Mouse (Mus musculus) kidney, embryonic 14.5 days (tissue): ENCODE data around the gene Amt. TPM values are rescaled to one million over a fixed set of nuclear protein-coding genes. Genes with fewer than 3 reads are reported as not detected.
"Not testable (repeated sequence)": the region's sequence is repeated elsewhere in the genome, so short reads cannot be mapped to it uniquely, and the experiment has no call there.

Experiments used
- ATAC-seq: fragments of 200-750 bp; cut with Nextera tagmentation; 2 replicates; pipeline ENCODE4 v1.8.0; 2017; ENCODE audit warnings: moderate number of reproducible peaks, mild to moderate bottlenecking, moderate TSS enrichment, moderate library complexity; ENCODE audit not compliant: low FRiP score, low TSS enrichment
- H3K27ac ChIP-seq: fragments of 300-500 bp; sonication (generic); 2 replicates; pipeline ENCODE4 v1.5.1; 2014; ENCODE audit warnings: low read depth, mild to moderate bottlenecking, low read length, moderate library complexity, mixed read lengths
- H3K27me3 ChIP-seq: fragments of 300-500 bp; sonication (generic); 2 replicates; pipeline ENCODE4 v1.6.1; 2014; ENCODE audit warnings: mild to moderate bottlenecking, low read length; ENCODE audit not compliant: control insufficient read depth, insufficient read depth
- H3K36me3 ChIP-seq: fragments of 300-500 bp; sonication (generic); 2 replicates; pipeline ENCODE4 v1.6.1; 2014; ENCODE audit warnings: low read length, mixed read lengths; ENCODE audit not compliant: control insufficient read depth, insufficient read depth
- H3K4me1 ChIP-seq: fragments of 300-500 bp; sonication (generic); 2 replicates; pipeline ENCODE4 v1.6.1; 2014; ENCODE audit warnings: low read length, mixed read lengths; ENCODE audit not compliant: control insufficient read depth, insufficient read depth
- H3K4me2 ChIP-seq: fragments of 300-500 bp; sonication (generic); replicated peaks from 2 replicates; pipeline ENCODE4 v1.6.1; 2014; ENCODE audit warnings: low read depth, mild to moderate bottlenecking, low read length
- H3K4me3 ChIP-seq: fragments of 300-500 bp; sonication (generic); 2 replicates; pipeline ENCODE4 v1.5.1; 2014; ENCODE audit warnings: mild to moderate bottlenecking, low read length
- H3K9ac ChIP-seq: fragments of 300-500 bp; sonication (generic); 2 replicates; pipeline ENCODE4 v1.6.1; 2014; ENCODE audit warnings: low read depth, mild to moderate bottlenecking, low read length, moderate library complexity
- H3K9me3 ChIP-seq: fragments of 300-500 bp; sonication (generic); 2 replicates; pipeline ENCODE4 v1.6.1; 2016; ENCODE audit warnings: low read length; ENCODE audit not compliant: control insufficient read depth
- WGBS: fragments of 180-500 bp; shearing (Covaris S2); extraction: QIAGEN DNeasy Blood & Tissue Kit; methylation state at CpG from one replicate; pipeline ENCODE4 v1.1.7; 2014; 5-methylcytosine and 5-hydroxymethylcytosine counted together
- polyA plus RNA-seq: library from polyadenylated mRNA; unstranded; fragments of >200 nt; fragmentation: Nextera tagmentation; extraction: Ambion mirVana; gene quantifications from 2 replicates; pipeline ENCODE4 v1.2.1, GENCODE M21; 2014

Gene Amt
- polyA plus RNA-seq, 1 experiment from 2014 or later = 35.1 TPM

- Histone ChIP-seq H3K36me3 (no peaks in the 10 kb centered on the region), H3K27ac (no peak overlapping the region), H3K27me3 (no peaks in the 10 kb centered on the region), H3K4me3 (no peak overlapping the region), H3K4me2 (no peak overlapping the region), H3K9me3 (no peaks in the 10 kb centered on the region), H3K9ac (no peak overlapping the region), H3K4me1 (no peaks in the 10 kb centered on the region)
- ATAC-seq = no peak
- WGBS = 68% methylated on average over 5 of the region's 5 CpGs
Measured at GRCm38 (mm10) chr9:108274476-108275330, 21.9 kb upstream of the Amt start.

GRCm38 (mm10) chr9:108275331-108275659 is 21.4 kb upstream of the Amt start:
- Histone ChIP-seq H3K36me3 (no peaks in the 10 kb centered on the region), H3K4me1 (no peaks in the 10 kb centered on the region), H3K27me3 (no peaks in the 10 kb centered on the region), H3K9ac (no peak overlapping the region), H3K9me3 (no peaks in the 10 kb centered on the region), H3K4me3 (no peak overlapping the region), H3K4me2 (no peak overlapping the region), H3K27ac (no peak overlapping the region)
- 57% methylated on average over 6 of the region's 6 CpGs for WGBS
- no peak for ATAC-seq

- no peaks in the 10 kb centered on the region for H3K9me3 ChIP-seq
- no peak overlapping the region for H3K9ac ChIP-seq
- WGBS = 58% methylated on average over 10 of the region's 10 CpGs
- H3K4me3 ChIP-seq = no peak overlapping the region
- no peak overlapping the region for H3K27ac ChIP-seq
- no peak overlapping the region for H3K4me2 ChIP-seq
- no peaks in the 10 kb centered on the region for H3K36me3 ChIP-seq
- H3K27me3 ChIP-seq = no peaks in the 10 kb centered on the region
- H3K4me1 ChIP-seq = no peaks in the 10 kb centered on the region
- no peak for ATAC-seq
Measured at GRCm38 (mm10) chr9:108278697-108279450, 17.8 kb upstream of the Amt start.

DNA sequence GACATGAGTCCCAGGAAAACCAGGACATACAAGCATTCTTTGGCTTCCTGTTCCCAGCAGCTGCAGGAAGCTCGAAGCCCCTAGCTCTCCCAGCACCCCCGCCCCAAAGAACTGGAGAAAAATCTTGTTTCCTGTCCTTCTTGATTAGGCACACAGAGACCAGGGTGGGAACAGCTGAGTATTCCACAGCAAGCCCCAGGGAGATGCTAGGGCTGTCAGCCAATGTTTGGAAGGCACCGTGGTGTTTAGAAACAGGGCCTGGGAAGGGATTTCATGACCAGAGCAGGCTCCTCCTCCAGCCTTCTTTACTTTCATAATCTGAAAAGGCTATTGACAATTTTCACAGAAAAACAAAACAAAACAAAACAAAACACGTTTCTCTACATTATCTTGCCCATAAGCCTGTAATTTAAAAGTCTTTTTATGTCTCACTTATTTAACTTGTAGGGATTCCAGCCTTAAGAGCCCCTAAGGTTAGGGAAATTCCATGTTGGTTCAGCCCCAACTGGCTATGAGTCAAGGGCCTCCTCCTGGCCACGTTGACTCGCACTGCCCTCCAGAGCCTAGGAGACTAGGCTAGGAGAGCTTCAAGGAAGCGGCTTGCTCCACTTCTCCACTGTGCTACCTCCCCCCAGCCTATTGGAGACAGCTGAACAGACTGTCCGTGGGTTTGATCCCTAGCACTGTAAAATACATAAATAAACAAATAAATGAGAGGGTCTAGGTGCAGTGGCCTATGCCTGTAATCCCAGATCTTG is 16.4 kb upstream of the Amt start:
- peak; percentile 59; the same call in 1 of the 2 replicates for ATAC-seq
- Histone ChIP-seq H3K4me2 (no peak overlapping the region), H3K4me3 (no peak overlapping the region), H3K36me3 (no peaks in the 10 kb centered on the region), H3K4me1 (no peaks in the 10 kb centered on the region), H3K9ac (no peak overlapping the region), H3K9me3 (no peaks in the 10 kb centered on the region), H3K27me3 (no peaks in the 10 kb centered on the region), H3K27ac (peak overlapping the region; percentile 30; the same call in 1 of the 2 replicates)
- WGBS = 43% methylated on average over 8 of the region's 8 CpGs

DNA sequence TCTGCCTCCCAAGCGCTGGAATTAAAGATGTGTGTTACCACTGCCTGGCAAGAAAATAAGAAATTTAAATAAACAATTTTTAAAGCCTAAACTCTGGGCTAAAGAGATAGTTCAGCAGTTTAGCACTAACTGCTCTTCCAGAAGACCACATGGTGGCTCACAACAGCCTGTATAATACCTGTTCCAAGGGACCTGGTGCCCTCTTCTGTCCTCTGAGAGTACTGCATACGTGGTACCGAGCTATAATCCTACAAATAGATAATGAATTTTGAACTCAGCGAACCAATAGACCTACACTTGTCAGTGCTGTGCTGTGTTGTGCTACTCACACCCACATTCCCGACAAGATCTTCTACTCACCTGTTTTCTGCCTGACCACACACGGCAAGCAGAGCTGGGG is 12.2 kb upstream of the Amt start:
- Histone ChIP-seq H3K36me3 (no peaks in the 10 kb centered on the region), H3K27me3 (no peaks in the 10 kb centered on the region), H3K4me1 (no peaks in the 10 kb centered on the region), H3K9ac (no peak overlapping the region), H3K4me2 (no peak overlapping the region), H3K9me3 (no peaks in the 10 kb centered on the region), H3K4me3 (no peak overlapping the region), H3K27ac (no peak overlapping the region)
- 11% methylated on average over 6 of the region's 6 CpGs for WGBS
- ATAC-seq = peak; percentile 76

DNA sequence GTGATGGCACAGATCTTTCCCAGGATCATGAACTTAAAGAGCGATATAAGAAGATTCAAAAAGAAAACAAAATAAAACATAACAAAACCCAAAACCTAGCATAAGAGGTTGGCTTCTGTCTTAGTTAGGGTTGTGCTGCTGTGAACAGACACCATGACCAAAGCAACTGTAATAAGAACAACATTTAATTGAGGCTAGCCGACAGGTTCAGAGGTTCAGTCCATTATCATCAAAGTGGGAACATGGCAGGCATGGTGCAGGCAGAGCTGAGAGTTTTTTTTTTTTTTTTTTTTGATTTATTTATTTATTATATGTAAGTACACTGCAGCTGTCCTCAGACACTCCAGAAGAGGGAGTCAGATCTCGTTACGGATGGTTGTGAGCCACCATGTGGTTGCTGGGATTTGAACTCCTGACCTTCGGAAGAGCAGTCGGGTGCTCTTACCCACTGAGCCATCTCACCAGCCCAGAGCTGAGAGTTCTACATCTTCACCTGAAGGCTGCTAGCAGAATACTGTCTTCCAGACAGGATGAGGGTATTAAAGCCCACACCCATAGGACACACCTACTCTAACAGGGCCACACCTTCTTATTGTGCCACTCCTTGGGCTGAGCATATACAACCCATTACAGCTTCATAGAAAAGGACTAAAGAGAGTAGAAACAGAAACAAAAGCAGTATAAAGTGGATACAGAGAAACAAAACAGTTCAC is 9.0 kb upstream of the Amt start:
- not testable (repeated sequence) for H3K36me3 ChIP-seq, H3K9me3 ChIP-seq, H3K4me2 ChIP-seq, H3K4me1 ChIP-seq, H3K27me3 ChIP-seq, H3K27ac ChIP-seq, H3K9ac ChIP-seq, ATAC-seq, H3K4me3 ChIP-seq
- WGBS = 93% methylated on average over 4 of the region's 6 CpGs

DNA sequence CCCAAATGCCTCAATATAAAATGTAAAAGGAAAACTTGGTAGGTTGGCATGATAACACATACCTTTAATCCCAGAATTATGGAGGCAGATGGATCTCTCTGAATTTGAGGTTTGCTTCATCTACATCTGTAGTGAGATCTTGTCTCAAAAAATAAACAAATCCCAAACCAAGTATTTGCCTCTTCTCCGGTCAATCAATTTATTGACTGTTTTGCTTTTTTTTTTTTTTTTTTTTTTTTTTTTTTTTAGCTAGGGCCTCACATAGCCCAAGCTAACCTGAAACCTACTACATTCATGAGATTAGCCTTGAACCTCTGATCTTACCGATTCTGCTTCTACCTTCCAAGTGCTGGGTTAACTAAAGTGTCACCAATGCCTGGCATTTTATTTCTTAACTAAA is 7.3 kb upstream of the Amt start:
- peak overlapping the region; percentile 59; the same call in 1 of the 2 replicates for H3K9ac ChIP-seq
- H3K9me3 ChIP-seq = no peaks in the 10 kb centered on the region
- H3K4me1 ChIP-seq = peaks cover 4% of the 10 kb centered on the region
- H3K4me2 ChIP-seq = peak overlapping the region; percentile 47
- peak overlapping the region; percentile 59; the same call in 1 of the 2 replicates for H3K4me3 ChIP-seq
- 67% methylated on average over 2 of the region's 2 CpGs for WGBS
- H3K27ac ChIP-seq = no peak overlapping the region
- H3K27me3 ChIP-seq = no peaks in the 10 kb centered on the region
- no peak for ATAC-seq
- no peaks in the 10 kb centered on the region; the same call in 1 of the 2 replicates for H3K36me3 ChIP-seq

GRCm38 (mm10) chr9:108290016-108290750 is 6.5 kb upstream of the Amt start, which contains the start of gene Nicn1:
Gene Nicn1 (plus strand): TSS chr9:108290429.
- H3K4me3 ChIP-seq = peak within 1 kb of the TSS; percentile 59
- peak within 1 kb of the TSS; percentile 59 for H3K9ac ChIP-seq
- H3K27me3 ChIP-seq = no peaks in the 10 kb centered on the region
- no peaks in the 10 kb centered on the region; the same call in 1 of the 2 replicates for H3K36me3 ChIP-seq
- peak within 1 kb of the TSS; percentile 73 for H3K27ac ChIP-seq
- H3K4me2 ChIP-seq = peak within 1 kb of the TSS; percentile 56
- H3K9me3 ChIP-seq = no peaks in the 10 kb centered on the region
- peak; percentile 98 for ATAC-seq
- peaks cover 4% of the 10 kb centered on the region for H3K4me1 ChIP-seq
- under 1% methylated on average over 32 of the region's 32 CpGs for WGBS
